Mouse (Mus musculus) CH12.LX (cell line): Measurements from ENCODE around the gene Hectd2. TPM values are rescaled to one million over a fixed set of nuclear protein-coding genes. Genes with fewer than 3 reads are reported as not detected.

Experiments
- DNase-seq: peaks from one replicate; pipeline ENCODE4 v3.0.0-alpha.2; 2013; ENCODE audit errors: extremely low read depth
- H3K27ac ChIP-seq: 2 replicates; pipeline ENCODE4 v1.5.1; 2012; ENCODE audit warnings: low read depth, mild to moderate bottlenecking, control low read depth, moderate library complexity; ENCODE audit not compliant: insufficient read depth
- H3K27me3 ChIP-seq: replicated peaks from 2 replicates; pipeline ENCODE3; 2012; ENCODE audit warnings: inconsistent platforms
- H3K36me3 ChIP-seq, 2 experiments: replicated peaks in 1 of 2; 2 replicates each; pipeline versions ENCODE3 to v1.6.1; 2012; ENCODE audit warnings: inconsistent platforms in 1 of 2, low read length in 1 of 2, mild to moderate bottlenecking in 1 of 2, mixed read lengths in 1 of 2, moderate library complexity in 1 of 2; ENCODE audit not compliant: control insufficient read depth in 1 of 2, insufficient read depth in 1 of 2
- H3K4me1 ChIP-seq, 2 experiments: 2 replicates each; pipeline ENCODE4 v1.6.1; 2012; ENCODE audit warnings: inconsistent platforms in 1 of 2, moderate library complexity in 1 of 2; ENCODE audit not compliant: insufficient read depth in 2 of 2, control insufficient read depth in 1 of 2
- H3K4me2 ChIP-seq: 2 replicates; pipeline ENCODE4 v1.6.1; 2012; ENCODE audit warnings: low read depth, mild to moderate bottlenecking, control low read depth; ENCODE audit not compliant: poor library complexity, insufficient read depth, severe bottlenecking
- H3K4me3 ChIP-seq, 3 experiments: fragments of 150-350 bp in 1 of 3; sonication (generic) in 1 of 3; replicated peaks in 1 of 3; 2 replicates each; pipeline versions ENCODE3 to v1.5.1; 2011 to 2012; ENCODE audit warnings: low read depth in 2 of 3, low read length in 2 of 3, mild to moderate bottlenecking in 2 of 3, moderate library complexity in 2 of 3, control low read depth in 1 of 3, improper control_type of control experiment in 1 of 3, inconsistent platforms in 1 of 3, mixed read lengths in 1 of 3; ENCODE audit not compliant: poor library complexity in 1 of 3
- H3K79me2 ChIP-seq: replicated peaks from 2 replicates; pipeline ENCODE4 v1.6.1; 2012; ENCODE audit warnings: mild to moderate bottlenecking, moderate library complexity; ENCODE audit not compliant: control insufficient read depth, poor library complexity, insufficient read depth, severe bottlenecking; ENCODE audit errors: extremely low read depth
- H3K9ac ChIP-seq: 2 replicates; pipeline ENCODE4 v1.6.1; 2012; ENCODE audit warnings: low read depth, mild to moderate bottlenecking, control low read depth, moderate library complexity; ENCODE audit not compliant: insufficient read depth
- H3K9me3 ChIP-seq: replicated peaks from 2 replicates; pipeline ENCODE3; 2012; ENCODE audit warnings: low read length, inconsistent platforms, mixed read lengths
- BHLHE40 ChIP-seq: IDR thresholded peaks from 2 replicates; pipeline ENCODE4 v1.6.1; 2011; ENCODE audit warnings: mild to moderate bottlenecking, low read depth, low read length, improper control_type of control experiment
- CHD1 ChIP-seq: IDR thresholded peaks from 2 replicates; pipeline ENCODE4 v1.6.1; 2012; ENCODE audit warnings: low read depth, low read length, improper control_type of control experiment, inconsistent platforms
- CHD2 ChIP-seq: IDR thresholded peaks from 2 replicates; pipeline ENCODE4 v1.6.1; 2011; ENCODE audit warnings: low read length, improper control_type of control experiment
- CTCF ChIP-seq, 2 experiments: IDR thresholded peaks in 1 of 2; conservative IDR thresholded peaks in 1 of 2; 2 replicates each; pipeline ENCODE4 v1.5.1; 2011 to 2012; ENCODE audit warnings: low read depth in 2 of 2, low read length in 2 of 2, improper control_type of control experiment in 1 of 2, inconsistent platforms in 1 of 2, mild to moderate bottlenecking in 1 of 2, moderate library complexity in 1 of 2
- ELF1 ChIP-seq: IDR thresholded peaks from 2 replicates; pipeline ENCODE4 v1.6.1; 2014; ENCODE audit warnings: low read depth, mild to moderate bottlenecking, inconsistent platforms, low read length, improper control_type of control experiment
- EP300 ChIP-seq: IDR thresholded peaks from 2 replicates; pipeline ENCODE4 v1.6.1; 2011; ENCODE audit warnings: low read length, improper control_type of control experiment
- IRF4 ChIP-seq: IDR thresholded peaks from 2 replicates; pipeline ENCODE4 v1.6.1; 2014; ENCODE audit warnings: low read depth, mild to moderate bottlenecking, inconsistent platforms, low read length, improper control_type of control experiment
- KAT2A ChIP-seq: IDR thresholded peaks from 2 replicates; pipeline ENCODE4 v1.6.1; 2012; ENCODE audit warnings: low read length, improper control_type of control experiment, inconsistent platforms; ENCODE audit not compliant: insufficient replicate concordance
- MAX ChIP-seq: IDR thresholded peaks from 2 replicates; pipeline ENCODE4 v1.6.1; 2011; ENCODE audit warnings: low read length, improper control_type of control experiment
- MXI1 ChIP-seq: IDR thresholded peaks from 2 replicates; pipeline ENCODE4 v1.6.1; 2011; ENCODE audit warnings: mild to moderate bottlenecking, low read depth, low read length, improper control_type of control experiment
- MYC ChIP-seq: IDR thresholded peaks from 2 replicates; pipeline ENCODE4 v1.6.1; 2011; ENCODE audit warnings: low read depth, mild to moderate bottlenecking, improper control_type of control experiment, low read length
- NELFE ChIP-seq: IDR thresholded peaks from 2 replicates; pipeline ENCODE4 v1.6.1; 2011; ENCODE audit warnings: low read depth, low read length, improper control_type of control experiment
- POLR2A ChIP-seq: IDR thresholded peaks from 2 replicates; pipeline ENCODE4 v1.6.1; 2011; ENCODE audit warnings: low read depth, mild to moderate bottlenecking, improper control_type of control experiment, low read length
- POLR2AphosphoS2 ChIP-seq: IDR thresholded peaks from 2 replicates; pipeline ENCODE4 v1.6.1; 2011; ENCODE audit warnings: low read depth, low read length, improper control_type of control experiment
- RAD21 ChIP-seq: IDR thresholded peaks from 2 replicates; pipeline ENCODE4 v1.6.1; 2011; ENCODE audit warnings: low read depth, mild to moderate bottlenecking, low read length, improper control_type of control experiment, moderate library complexity
- SIN3A ChIP-seq: IDR thresholded peaks from 2 replicates; pipeline ENCODE4 v1.6.1; 2012; ENCODE audit warnings: low read length, improper control_type of control experiment, inconsistent platforms
- TBP ChIP-seq: conservative IDR thresholded peaks from 2 replicates; pipeline ENCODE4 v1.6.1; 2011; ENCODE audit warnings: low read depth, low read length, improper control_type of control experiment
- USF1 ChIP-seq: IDR thresholded peaks from 2 replicates; pipeline ENCODE4 v1.6.1; 2014; ENCODE audit warnings: low read depth, mild to moderate bottlenecking, inconsistent platforms, low read length, improper control_type of control experiment
- USF2 ChIP-seq: conservative IDR thresholded peaks from 2 replicates; pipeline ENCODE4 v1.6.1; 2011; ENCODE audit warnings: low read depth, low read length, improper control_type of control experiment
- dilution Hi-C: fragments of 300-500 bp; cut with MboI; formaldehyde crosslinking; loops from 2 replicates; pipeline ENCODE4 v1.14.3; 2020; ENCODE audit warnings: low sequenced_read_pairs; ENCODE audit not compliant: extremely low pct_unique_long_range_greater_than_20kb, extremely low pct_ligation_motif_present
- in situ Hi-C: fragments of 300-500 bp; cut with MboI; formaldehyde crosslinking; loops from 3 replicates; pipeline ENCODE4 v1.14.3; 2019; ENCODE audit warnings: low sequenced_read_pairs, low pct_ligation_motif_present, low pct_unique_long_range_greater_than_20kb, mixed read lengths
- polyA plus RNA-seq: library from polyadenylated mRNA; unstranded; fragments of >175 nt; gene quantifications from 2 replicates; pipeline ENCODE4 v1.2.1, GENCODE M21; 2012; ENCODE audit warnings: low read depth; ENCODE audit not compliant: insufficient read length
- total RNA-seq, 2 experiments: library from RNA; depleted of rRNA; stranded (reverse); fragments of 300-350 nt in 1 of 2; fragments of >200 nt in 1 of 2; gene quantifications; 2 replicates each; pipeline ENCODE4 v1.2.3; 2012 to 2014

Hectd2 gene
- total and polyA plus RNA-seq, 3 experiments: 0.08 to 0.78 (median 0.56) TPM

DNA sequence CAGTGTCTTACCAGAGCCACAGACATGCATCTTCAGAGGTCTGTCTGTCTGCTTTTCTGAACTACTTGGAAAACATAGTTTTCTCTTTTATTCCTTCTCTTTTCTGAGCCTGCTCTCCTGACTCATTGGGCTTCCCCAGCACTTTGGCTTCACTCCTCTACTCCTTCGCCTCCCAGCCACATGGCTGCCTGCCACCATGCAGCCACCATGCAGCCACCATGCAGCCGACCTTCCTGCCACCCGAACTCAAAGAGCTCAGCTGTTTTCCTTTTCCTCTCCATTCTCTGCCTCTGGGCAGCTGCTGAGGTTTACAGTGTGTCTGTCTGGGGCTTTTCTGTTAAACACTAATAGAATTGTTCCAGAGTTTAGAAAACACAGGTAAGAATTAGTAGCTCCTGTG lies 19.5 kb downstream of the Hectd2 start:
- H3K36me3 ChIP-seq: no peaks in the 10 kb centered on the region
- H3K9me3 ChIP-seq: no peaks in the 10 kb centered on the region
- no peaks in the 10 kb centered on the region for H3K4me1 ChIP-seq
- H3K27ac ChIP-seq: no peak overlapping the region
- DNase-seq: no peak
- in situ Hi-C loops: no loop called here
- TF ChIP-seq CTCF (conservative IDR thresholded peaks at IDR 0.05 in 1 of 2, IDR thresholded peaks at IDR 0.05 in 1 of 2; ENCODE audit: low read depth in 2 of 2, low read length in 2 of 2): no peak
- dilution Hi-C loops: no loop called here
- H3K27me3 ChIP-seq: no peaks in the 10 kb centered on the region
- no peak overlapping the region for H3K9ac ChIP-seq
- H3K4me3 ChIP-seq: no peak overlapping the region
- no peaks in the 10 kb centered on the region for H3K79me2 ChIP-seq
- no peak overlapping the region for H3K4me2 ChIP-seq

DNA sequence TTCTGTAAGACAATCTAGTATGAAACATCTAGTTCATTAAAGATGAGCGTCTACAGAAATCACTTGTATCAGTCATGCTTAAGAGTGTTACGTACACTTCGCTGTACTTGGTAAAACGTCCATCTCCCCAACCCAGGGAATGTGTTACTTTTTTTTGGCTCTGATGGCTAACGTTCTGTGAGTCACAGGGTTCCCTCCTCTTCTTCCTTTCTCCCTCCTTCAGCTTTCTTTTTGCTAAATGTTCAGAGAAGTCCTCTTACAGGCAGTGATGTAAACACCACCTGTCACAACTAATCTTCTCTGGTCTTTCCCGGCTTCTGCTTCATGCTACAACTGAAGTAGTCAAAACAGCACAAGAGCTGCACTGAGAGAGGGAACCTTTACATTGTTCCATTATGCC lies 20.7 kb downstream of the Hectd2 start:
- no peak overlapping the region for H3K27ac ChIP-seq
- no peaks in the 10 kb centered on the region for H3K79me2 ChIP-seq
- no peak for DNase-seq
- H3K4me1 ChIP-seq: peaks cover 0 to 11% of the 10 kb centered on the region in 2 experiments; a peak in 2 of 4 replicates
- dilution Hi-C loops: no loop called here
- no peak for TF ChIP-seq USF1
- no peak for TF ChIP-seq TBP
- no peak for TF ChIP-seq MYC
- no peak for TF ChIP-seq CHD2
- TF ChIP-seq KAT2A: no peak
- no peak for TF ChIP-seq POLR2A
- no peak for TF ChIP-seq CHD1
- TF ChIP-seq MAX: no peak
- TF ChIP-seq BHLHE40: no peak
- TF ChIP-seq POLR2AphosphoS2: no peak
- no peak for TF ChIP-seq NELFE
- TF ChIP-seq ELF1: no peak
- TF ChIP-seq MXI1: no peak
- no peak for TF ChIP-seq EP300
- TF ChIP-seq RAD21: no peak
- no peak for TF ChIP-seq IRF4
- TF ChIP-seq SIN3A: no peak
- TF ChIP-seq USF2: no peak
- no peak overlapping the region for H3K4me2 ChIP-seq
- in situ Hi-C loops: no loop called here
- no peaks in the 10 kb centered on the region for H3K36me3 ChIP-seq
- H3K27me3 ChIP-seq: no peaks in the 10 kb centered on the region
- H3K9me3 ChIP-seq: no peaks in the 10 kb centered on the region
- no peak overlapping the region for H3K9ac ChIP-seq
- no peak overlapping the region for H3K4me3 ChIP-seq
